Mouse (Mus musculus) layer of hippocampus, adult 18-20 months (tissue): ENCODE measurements around the gene Atp6v0c. TPM values are rescaled to one million over a fixed set of nuclear protein-coding genes. Genes with fewer than 3 reads are reported as not detected.
A peak's percentile ranks its signal among the peaks of the same experiment; 100 is the strongest.

ENCODE experiments used
- DNase-seq, 2 experiments: peaks; one replicate each; pipeline ENCODE4 v3.0.0; 2022; ENCODE audit warnings: low spot score in 2 of 2
- total RNA-seq, 2 experiments: library from RNA; stranded (reverse); gene quantifications; 2 replicates each; pipeline ENCODE4 v1.2.3; 2021

Gene Atp6v0c
- total RNA-seq, 2 experiments from 2014 or later = 1,141 to 1,201 TPM

DNA sequence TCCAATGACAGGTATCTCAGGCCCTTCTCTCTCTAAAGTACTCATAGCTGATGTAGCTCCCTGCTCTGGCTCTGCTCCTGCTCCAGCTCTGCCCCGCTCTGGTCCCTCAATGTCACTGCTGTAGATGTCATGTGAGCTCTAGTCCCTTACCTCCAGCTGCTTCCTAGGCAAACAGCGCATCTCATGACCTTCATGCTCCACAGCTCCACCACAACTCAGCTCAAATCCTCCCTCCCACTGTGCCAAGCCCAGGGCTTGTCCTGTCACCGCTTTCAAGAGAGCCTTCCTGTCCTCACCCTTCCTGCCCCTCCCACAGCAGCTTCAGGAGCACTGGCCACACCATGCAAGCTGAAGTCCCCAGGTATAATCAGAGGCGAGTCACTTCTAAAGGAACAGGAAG is 30.2 kb upstream of the Atp6v0c start:
- no peak for DNase-seq

DNA sequence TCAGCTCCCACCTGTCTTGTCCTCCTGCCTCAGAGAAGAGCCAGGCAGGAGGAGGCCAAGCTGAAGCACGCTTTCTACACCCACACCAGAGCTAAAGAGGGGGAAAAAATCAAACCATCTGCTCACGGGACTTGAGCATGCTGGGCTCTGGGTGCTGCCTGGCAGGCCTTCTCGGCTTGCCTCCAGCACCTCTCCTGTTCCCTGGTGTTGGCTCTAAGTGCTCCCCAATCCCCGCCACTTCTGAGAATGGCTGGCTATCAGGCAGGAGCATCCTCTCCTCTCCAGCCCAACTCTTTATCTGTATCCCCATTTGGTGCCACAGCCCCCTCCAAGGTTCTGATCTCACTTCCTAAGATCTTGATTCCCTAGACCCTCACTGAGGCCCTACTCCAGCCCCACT is 29.8 kb upstream of the Atp6v0c start:
- DNase-seq = peak; percentile 75 to 82

DNA sequence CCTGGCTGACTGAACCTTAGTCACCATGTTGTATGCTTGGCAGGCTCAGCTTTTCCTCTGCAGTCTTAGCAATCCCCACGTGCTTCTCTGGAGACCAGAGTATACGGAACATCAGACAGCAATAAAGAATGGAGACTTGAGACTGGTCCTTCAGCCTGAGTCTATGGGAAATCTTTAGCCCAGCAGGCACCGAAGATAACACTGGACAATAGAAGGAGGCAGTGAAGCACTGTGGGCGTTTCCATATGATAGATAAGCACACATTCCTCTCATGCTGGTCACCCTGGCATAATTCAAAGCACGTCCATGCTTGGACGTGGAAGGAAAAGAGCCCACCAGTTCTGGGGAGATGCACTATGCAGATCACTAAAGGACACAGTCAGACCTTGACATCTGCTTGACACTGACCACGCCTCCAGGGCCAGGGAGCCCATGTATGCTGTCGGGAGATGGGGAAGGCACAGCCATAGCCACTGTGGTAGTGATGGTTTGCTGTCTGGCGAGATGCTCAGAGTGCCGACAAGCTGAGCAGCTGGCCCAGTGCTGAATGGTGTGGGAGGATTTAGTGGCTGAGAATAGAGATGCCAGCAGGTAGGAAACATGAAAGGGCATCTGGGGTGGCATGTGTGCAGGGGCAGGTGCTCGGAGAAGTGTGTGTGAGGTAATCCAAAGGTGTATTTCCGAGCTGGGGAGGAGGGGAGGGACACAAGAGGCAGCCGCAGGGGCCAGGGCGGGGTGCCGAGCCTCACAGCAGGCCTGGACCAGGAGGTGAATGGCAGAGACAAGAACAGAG is 27.7 kb upstream of the Atp6v0c start:
- peak in 1 of 2 experiments; percentile 47 for DNase-seq

- DNase-seq = no peak
These were observed 25.8 kb upstream of the Atp6v0c start for GRCm38 (mm10) chr17:24195349-24195748.

GRCm38 (mm10) chr17:24193769-24194168 is 24.3 kb upstream of the Atp6v0c start:
- DNase-seq = no peak

DNA sequence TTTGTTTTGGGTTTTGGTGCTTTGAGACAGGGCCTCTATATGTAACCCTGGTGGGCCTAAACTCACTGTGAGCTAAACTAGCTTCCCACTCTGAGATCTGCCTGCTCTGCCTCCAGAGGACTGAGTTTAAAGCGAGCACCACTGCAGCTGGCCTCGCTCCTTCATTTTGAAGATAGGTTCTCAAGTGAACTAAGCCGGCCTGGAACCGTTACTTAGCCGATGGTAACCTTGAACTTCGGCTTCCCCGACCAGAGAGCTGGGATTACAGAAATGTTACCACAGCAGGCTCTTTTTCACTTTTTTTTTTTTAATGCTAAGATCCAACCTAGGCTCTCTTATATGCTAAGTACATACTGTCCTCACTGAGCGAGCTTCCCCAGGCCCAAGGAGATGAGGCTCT is 23.8 kb upstream of the Atp6v0c start:
- DNase-seq = no peak

DNA sequence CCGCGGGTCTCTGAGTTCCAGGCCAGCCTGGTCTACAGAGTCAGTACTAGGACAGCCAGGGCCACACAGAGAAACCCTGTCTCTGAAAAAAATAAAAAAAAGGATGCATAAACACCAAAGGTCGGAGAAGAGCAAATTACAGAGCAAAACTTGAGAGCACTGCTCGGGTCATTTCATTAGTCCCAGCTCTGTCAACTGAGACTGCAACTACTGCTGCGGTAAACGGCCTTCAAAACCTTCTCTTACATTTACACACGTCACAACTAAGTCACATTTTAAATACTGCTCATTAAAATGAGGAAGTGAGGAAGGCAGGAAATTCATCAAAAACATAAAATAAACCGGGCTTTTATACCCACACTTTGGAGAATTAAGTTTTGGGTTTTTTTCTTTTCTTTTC is 23.3 kb upstream of the Atp6v0c start:
- no peak for DNase-seq

DNA sequence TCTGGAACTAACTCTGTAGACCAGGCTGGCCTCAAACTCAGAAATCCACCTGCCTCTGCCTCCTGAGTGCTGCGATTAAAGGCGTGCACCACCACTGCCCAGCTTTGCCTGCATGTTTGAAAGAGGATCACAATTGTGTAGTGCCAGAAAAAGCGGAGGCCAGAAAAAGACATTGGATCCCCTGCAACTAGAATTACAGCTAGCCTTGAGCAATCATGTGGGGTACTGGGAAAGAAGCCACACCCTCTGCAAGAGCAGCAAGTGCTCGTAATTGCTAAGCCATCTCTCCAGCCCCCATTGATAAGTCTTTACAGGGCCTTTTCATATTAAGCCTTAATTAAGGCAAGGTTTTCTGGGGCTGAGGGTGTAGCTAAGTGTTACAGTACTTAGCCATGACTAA is 22.0 kb upstream of the Atp6v0c start:
- no peak for DNase-seq

DNA sequence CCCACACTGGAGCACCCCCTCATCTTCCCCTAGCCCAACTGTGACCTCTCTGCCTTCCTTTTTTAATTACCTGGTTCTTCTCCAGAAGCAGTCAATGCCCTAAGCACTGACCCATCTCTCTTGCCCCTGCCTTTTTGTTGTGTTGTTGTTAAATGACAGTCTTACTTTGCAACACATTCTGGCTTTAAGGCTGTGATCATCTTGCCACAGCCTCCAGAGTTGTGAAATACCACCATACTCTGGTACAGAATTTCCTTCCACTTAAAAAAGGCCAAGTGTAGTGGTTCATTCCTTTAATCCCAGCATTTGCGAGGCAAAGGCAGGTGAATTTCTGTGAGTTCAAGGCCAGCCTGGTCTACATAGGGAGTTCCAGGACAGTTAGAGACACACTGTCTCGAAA is 21.4 kb upstream of the Atp6v0c start:
- no peak for DNase-seq

DNA sequence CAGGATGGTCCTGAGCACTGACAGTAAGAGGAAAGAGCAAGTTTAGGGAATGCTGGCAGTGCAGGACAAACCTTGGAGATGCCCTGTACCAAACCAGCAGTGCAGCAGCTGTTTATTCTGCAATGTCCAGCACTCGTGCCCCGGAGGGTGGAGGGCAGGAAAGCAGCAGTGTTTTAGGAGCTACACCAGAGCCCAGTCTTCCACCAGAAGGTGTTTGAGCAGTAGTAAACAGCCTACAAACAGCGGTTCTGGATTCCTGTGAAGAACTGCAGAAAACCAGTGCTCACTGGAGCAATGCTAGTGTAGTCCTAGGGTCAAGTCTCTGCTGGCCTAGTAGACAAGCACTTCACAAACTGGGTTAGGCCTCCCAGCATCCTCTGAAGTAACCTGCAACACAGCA is 4.8 kb upstream of the Atp6v0c start:
- no peak for DNase-seq

GRCm38 (mm10) chr17:24173423-24173822 is 3.9 kb upstream of the Atp6v0c start:
- DNase-seq = peak; percentile 60 to 85

- no peak for DNase-seq
These were observed 2.2 kb upstream of the Atp6v0c start for GRCm38 (mm10) chr17:24171738-24172137.

DNA sequence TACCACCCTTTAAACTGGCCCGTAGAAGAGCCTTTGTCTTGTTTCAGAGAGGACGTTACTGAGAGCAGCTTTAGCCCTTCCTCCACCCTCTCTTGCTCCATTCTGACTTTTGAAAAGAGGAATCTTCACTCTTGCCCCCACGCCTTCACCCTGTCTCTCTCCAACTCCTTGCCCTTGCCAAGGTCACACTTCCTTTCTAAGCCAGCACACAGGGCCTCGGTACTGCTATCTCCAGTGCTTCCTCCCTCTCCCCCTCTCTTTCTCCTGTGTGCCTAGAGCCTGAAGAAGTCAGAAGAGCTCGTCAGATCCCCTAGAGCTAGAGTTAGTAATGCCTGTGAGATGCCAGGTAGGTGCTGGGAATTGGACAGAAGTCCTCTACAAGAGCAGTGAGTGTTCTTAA is 1.2 kb upstream of the Atp6v0c start:
- no peak for DNase-seq

- no peak for DNase-seq
These were observed 623 bp upstream of the Atp6v0c start for GRCm38 (mm10) chr17:24170125-24170524.

GRCm38 (mm10) chr17:24168590-24169277 is 768 bp downstream of the Atp6v0c start:
- DNase-seq = peak; percentile 56 to 81

- DNase-seq = no peak
These were observed 1.5 kb downstream of the Atp6v0c start for GRCm38 (mm10) chr17:24167891-24168505.

- no peak for DNase-seq
These were observed 2.4 kb downstream of the Atp6v0c start for GRCm38 (mm10) chr17:24167120-24167519.

GRCm38 (mm10) chr17:24164566-24165259 is 4.8 kb downstream of the Atp6v0c start:
- no peak for DNase-seq

DNA sequence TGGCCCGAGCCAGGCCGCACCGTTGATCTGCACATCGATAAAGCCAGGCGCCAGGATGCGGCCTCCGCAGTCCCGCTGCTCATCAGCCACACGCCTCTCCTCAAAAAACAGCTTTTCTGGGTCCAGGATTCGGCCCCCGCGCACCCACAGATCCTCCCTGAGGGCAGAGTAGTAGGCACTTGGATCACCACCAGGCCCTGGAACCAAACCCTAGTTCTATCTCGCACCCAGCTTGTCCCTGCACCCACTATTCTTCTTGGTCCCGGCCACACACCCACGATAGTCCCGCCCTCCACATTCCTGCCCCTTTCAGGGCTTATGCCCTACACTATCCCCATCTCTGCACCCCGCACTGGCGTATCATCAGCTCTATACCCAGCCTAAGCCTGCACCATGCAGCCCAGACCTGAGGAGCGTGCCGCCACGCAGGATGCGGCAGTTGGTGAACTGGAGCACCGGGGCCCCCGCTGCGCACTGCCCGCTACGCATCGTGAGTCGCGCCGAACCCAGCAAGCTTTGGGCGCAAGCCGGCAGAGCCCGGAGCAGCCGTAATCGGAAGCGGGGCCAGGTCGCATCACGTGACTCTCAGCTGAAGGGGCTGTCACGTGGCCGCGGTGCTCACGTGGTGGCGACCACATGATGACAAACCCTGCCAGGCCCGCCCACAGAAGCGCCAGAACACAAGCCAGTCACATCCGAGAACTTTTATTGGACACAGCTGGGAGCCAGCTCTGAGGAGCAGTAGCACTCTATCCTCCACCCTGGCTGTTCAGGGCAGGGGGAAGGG is 6.1 kb downstream of the Atp6v0c start, which contains the start of gene Amdhd2:
TSS of gene Amdhd2 (minus strand) at position 591 of the 787 bp plus-strand sequence.
- peak; percentile 96 to 99 for DNase-seq

DNA sequence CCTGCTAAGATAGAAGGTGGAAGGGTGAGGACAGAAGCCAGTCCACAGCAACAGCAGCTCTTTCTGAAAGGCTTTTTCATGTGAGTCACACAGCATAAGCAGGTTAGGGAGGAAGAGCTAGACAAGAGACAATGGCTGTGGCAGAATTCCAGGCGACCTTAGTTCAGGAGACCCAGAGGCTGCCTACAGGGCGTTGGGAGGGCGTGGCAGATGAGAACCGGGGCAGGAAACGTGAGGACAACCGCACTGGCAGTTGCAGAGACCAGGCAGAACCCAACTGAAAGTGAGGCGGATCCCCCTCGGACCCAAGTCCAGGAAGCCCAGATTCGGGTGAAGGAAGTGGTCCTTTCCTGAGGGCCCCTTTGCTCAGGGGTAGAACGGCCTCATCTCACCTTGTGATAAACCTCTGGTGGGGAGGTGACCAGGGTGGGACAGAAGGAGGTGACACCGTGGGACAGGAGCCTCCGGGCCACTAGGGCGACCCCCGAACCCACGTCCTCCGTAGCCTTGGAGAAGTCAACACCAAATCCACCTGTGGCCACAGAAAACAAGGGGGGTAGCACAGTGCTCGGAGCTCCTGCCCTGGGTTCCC is 6.8 kb downstream of the Atp6v0c start:
- no peak for DNase-seq
